Mouse (Mus musculus): Measurements from ENCODE around the gene Slco2b1. TPM values are rescaled to one million over a fixed set of nuclear protein-coding genes. Genes with fewer than 3 reads are reported as not detected.

The Slco2b1 gene
- polyA plus RNA-seq (2017; shearing (Covaris generic)), result under 1 TPM; 0.24 to 0.81 TPM

GRCm38 (mm10) chr7:99711166-99711565 lies at the start of gene Slco2b1:
Gene Slco2b1, minus strand, starts transcription at chr7:99711340.

GRCm38 (mm10) chr7:99729973-99730372 lies 18.8 kb upstream of the Slco2b1 start, which contains the start of gene Olfr520:
Gene Olfr520, plus strand, starts transcription at chr7:99730273.

GRCm38 (mm10) chr7:99626376-99627270 lies 84.5 kb downstream of the Slco2b1 start, which contains the start of gene Tpbgl:
Gene Tpbgl, minus strand, starts transcription at chr7:99627103.

Other genes with a start within 250 kb of the Slco2b1 start
- gene Klhl35, start 245.3 kb downstream of the Slco2b1 start, polyA plus RNA-seq (2017; shearing (Covaris generic)), result 1 to 10 TPM; 1.5 to 5.8 TPM
- gene Rps3, start 227.6 kb downstream of the Slco2b1 start, polyA plus RNA-seq (2017; shearing (Covaris generic)), result 1,000 to 10,000 TPM; 1,095 to 1,751 TPM
- gene Arrb1, start 175.9 kb downstream of the Slco2b1 start, polyA plus RNA-seq (2017; shearing (Covaris generic)), result 10 to 100 TPM; 10.5 to 13.8 TPM
- under 1 TPM; 0.11 to 0.98 TPM for gene Tpbgl, start 84.2 kb downstream of the Slco2b1 start, polyA plus RNA-seq (2017; shearing (Covaris generic))
- not detected for gene Olfr520, start 18.9 kb upstream of the Slco2b1 start, polyA plus RNA-seq (2017; shearing (Covaris generic))
- not detected for gene Olfr521, start 52.2 kb upstream of the Slco2b1 start, polyA plus RNA-seq (2017; shearing (Covaris generic))
- gene Neu3, start 117.1 kb upstream of the Slco2b1 start, polyA plus RNA-seq (2017; shearing (Covaris generic)), result 10 to 100 TPM; 15.4 to 29.8 TPM
- gene Xrra1, start 147.8 kb upstream of the Slco2b1 start, polyA plus RNA-seq (2017; shearing (Covaris generic)), result under 1 TPM in 1 of 2 experiments, not detected in 1; 0.24 TPM
- 100 to 1,000 TPM; 391 to 462 TPM for gene Spcs2, start 152.1 kb upstream of the Slco2b1 start, polyA plus RNA-seq (2017; shearing (Covaris generic))